Mouse (Mus musculus) myocyte (in vitro differentiated cells): ENCODE measurements around the gene Wdr35.

ENCODE experiments used
- CEBPB ChIP-seq: IDR thresholded peaks from 2 replicates; pipeline ENCODE4 v1.6.1; 2011; ENCODE audit warnings: mild to moderate bottlenecking, moderate library complexity; ENCODE audit not compliant: poor library complexity, insufficient read depth, severe bottlenecking
- E2F4 ChIP-seq: IDR thresholded peaks from one replicate; pipeline ENCODE4 v1.6.1; 2011; ENCODE audit warnings: mild to moderate bottlenecking, control low read depth, moderate library complexity; ENCODE audit not compliant: insufficient read depth
- MAX ChIP-seq: IDR thresholded peaks from one replicate; pipeline ENCODE4 v1.6.1; 2011; ENCODE audit warnings: low read depth, mild to moderate bottlenecking, control low read depth
- MYOD1 ChIP-seq, 3 experiments: IDR thresholded peaks; one replicate each; pipeline ENCODE4 v1.6.1; 2011; ENCODE audit warnings: control low read depth in 2 of 3, low read depth in 2 of 3, mild to moderate bottlenecking in 2 of 3, moderate library complexity in 1 of 3; ENCODE audit not compliant: insufficient read length in 2 of 3, control insufficient read depth in 1 of 3
- MYOG ChIP-seq, 3 experiments: IDR thresholded peaks; one replicate each; pipeline ENCODE4 v1.6.1; 2011; ENCODE audit warnings: control low read depth in 2 of 3, low read depth in 2 of 3, mild to moderate bottlenecking in 2 of 3; ENCODE audit not compliant: insufficient read length in 2 of 3, control insufficient read depth in 1 of 3, insufficient read depth in 1 of 3
- POLR2A ChIP-seq: IDR thresholded peaks from one replicate; pipeline ENCODE4 v1.6.1; 2011; ENCODE audit warnings: low read depth, mild to moderate bottlenecking, control low read depth, moderate library complexity; ENCODE audit not compliant: insufficient read length
- POLR2AphosphoS2 ChIP-seq: IDR thresholded peaks from one replicate; pipeline ENCODE4 v1.6.1; 2011; ENCODE audit warnings: low read depth, control low read depth; ENCODE audit not compliant: insufficient read length
- REST ChIP-seq: IDR thresholded peaks from one replicate; pipeline ENCODE4 v1.6.1; 2011; ENCODE audit warnings: mild to moderate bottlenecking, control low read depth, moderate library complexity; ENCODE audit not compliant: insufficient read depth, insufficient read length
- SRF ChIP-seq: IDR thresholded peaks from one replicate; pipeline ENCODE4 v1.6.1; 2011; ENCODE audit warnings: low read depth; ENCODE audit not compliant: control insufficient read depth, insufficient read length
- TCF12 ChIP-seq: IDR thresholded peaks from one replicate; pipeline ENCODE4 v1.6.1; 2011; ENCODE audit warnings: mild to moderate bottlenecking, control low read depth; ENCODE audit not compliant: poor library complexity, insufficient read depth, severe bottlenecking
- TCF3 ChIP-seq: IDR thresholded peaks from one replicate; pipeline ENCODE4 v1.6.1; 2011; ENCODE audit warnings: low read depth, control low read depth; ENCODE audit not compliant: insufficient read length
- USF1 ChIP-seq: IDR thresholded peaks from one replicate; pipeline ENCODE4 v1.6.1; 2011; ENCODE audit warnings: low read depth, mild to moderate bottlenecking, control low read depth, moderate library complexity

DNA sequence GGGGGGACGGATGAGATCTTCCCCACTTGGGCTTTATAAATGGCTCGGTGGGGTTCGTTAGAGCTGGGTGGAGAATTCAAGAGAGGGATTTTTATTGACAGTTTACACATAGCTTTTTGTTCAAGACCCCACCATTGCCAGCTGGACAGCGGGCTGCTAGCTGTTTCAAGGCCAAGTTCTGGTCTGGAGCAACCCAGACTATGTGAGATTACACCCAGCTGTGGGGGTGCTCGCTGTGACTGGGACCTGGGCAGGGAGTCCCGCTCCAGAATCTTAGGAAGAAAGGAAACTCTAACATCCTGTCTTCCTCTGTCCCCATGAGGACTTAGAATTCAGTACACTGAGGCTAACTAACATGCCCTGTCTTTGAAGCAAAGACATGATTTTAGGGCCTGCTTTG lies 89.9 kb downstream of the Wdr35 start:
- no peak for TF ChIP-seq POLR2A
- TF ChIP-seq POLR2AphosphoS2, result no peak
- TF ChIP-seq MYOD1 (IDR thresholded peaks at IDR 0.05; ENCODE audit: control insufficient read depth in 1 of 3, insufficient read length in 2 of 3, low read depth in 2 of 3), result no peak
- TF ChIP-seq USF1, result no peak
- no peak for TF ChIP-seq MAX
- no peak for TF ChIP-seq MYOG (IDR thresholded peaks at IDR 0.05; ENCODE audit: control insufficient read depth in 1 of 3, insufficient read depth in 1 of 3, insufficient read length in 2 of 3, low read depth in 2 of 3)
- no peak for TF ChIP-seq REST
- no peak for TF ChIP-seq CEBPB
- no peak for TF ChIP-seq TCF12
- no peak for TF ChIP-seq TCF3
- no peak for TF ChIP-seq E2F4
- no peak for TF ChIP-seq SRF
